Mouse (Mus musculus): ENCODE data around the gene Cmpk1.

The Cmpk1 gene

GRCm38 (mm10) chr4:114916056-114916455 is 71.0 kb downstream of the Cmpk1 start:
- CTCF ChIA-PET = interaction anchor here in 2 of 4 experiments (0.6 to 7.9 kb wide), 2 partner anchors 228 to 251 kb away, joined by 4 to 44 read pairs; no protein-coding TSS in a partner anchor
- POLR2A ChIA-PET = interaction anchor here in 2 of 4 experiments (0.6 to 0.9 kb wide), 2 partner anchors 29 to 30 kb away, joined by 3 read pairs; no protein-coding TSS in a partner anchor

- ChIA-PET CTCF (interaction anchor here (0.5 to 7.9 kb wide), 20 partner anchors 11 to 508 kb away, joined by 3 to 44 read pairs (median 4); no protein-coding TSS in a partner anchor), POLR2A (interaction anchor here in 1 of 4 experiments (1.5 kb wide), 1 partner anchor 18 kb away, joined by 3 read pairs; no protein-coding TSS in a partner anchor)
These were observed 73.5 kb downstream of the Cmpk1 start for GRCm38 (mm10) chr4:114913594-114913962.

- POLR2A ChIA-PET = interaction anchor here in 1 of 4 experiments (1.0 to 1.5 kb wide), 3 partner anchors 13 to 225 kb away, joined by 3 read pairs; no protein-coding TSS in a partner anchor
- CTCF ChIA-PET = interaction anchor here (0.7 to 7.9 kb wide), 23 partner anchors 10 to 507 kb away, joined by 3 to 44 read pairs (median 4); no protein-coding TSS in a partner anchor
These were observed 74.1 kb downstream of the Cmpk1 start for GRCm38 (mm10) chr4:114912705-114913593.

GRCm38 (mm10) chr4:114909602-114910484 is 77.2 kb downstream of the Cmpk1 start:
- POLR2A ChIA-PET = interaction anchor here in 3 of 4 experiments (0.8 to 1.8 kb wide), 7 partner anchors 9 to 244 kb away, joined by 3 to 6 read pairs (median 3); partner anchors contain the start of genes Cmpk1 (in 1 of the 3) and Stil (in 1 of the 3)
- CTCF ChIA-PET = interaction anchor here (0.6 to 7.9 kb wide), 33 partner anchors 9 to 1111 kb away, joined by 3 to 54 read pairs (median 5); partner anchors contain the start of genes Foxe3 (in 3 of the 4) and Stil (in 1 of the 4)
